Comparison of ENCODE assay signal across 27 mouse cellular contexts in genomic region chrX:161558511-161558910, GRCm38 (mm10).
A peak's percentile ranks its signal among the peaks of the same experiment; 100 is the strongest.
DNase-seq lines count a peak whose midpoint lies in the region; ATAC-seq lines count a peak whose summit lies in the region.
"Had no signal": no experiment of that assay in that cellular context is flagged by ENCODE, and none has a peak within 500 bp of the region (broad histone marks: within the 10 kb centered on the region; RNA-seq: fewer than 3 reads in every experiment).

No protein-coding gene starts in this region.

- DNase-seq in forebrain, embryonic 14.5 days (ENCODE audit: low spot score): peak; percentile 4
- DNase-seq in midbrain, embryonic 14.5 days: peak; percentile 10
- no peak for DNase-seq in neural tube, embryonic 10.5 days (ENCODE audit: extremely low spot score, low spot score)
- DNase-seq in heart, adult 9 months (ENCODE audit: low spot score in 2 of 2): no peak
- DNase-seq: adrenal gland, postnatal 10 days; adrenal gland, postnatal 36 days; B cell, adult 2 months; cerebellum, adult 11 months; cerebellum, adult 2 months; cerebellum, adult 9-11 months; cerebellum, postnatal 25 days; embryo, embryonic 11 days; gastrocnemius, postnatal 25 days; heart, adult 18-20 months; heart, postnatal 14 days; heart, postnatal 4 days had no signal

- no peaks in the 10 kb centered on the region for H3K27me3 ChIP-seq in forebrain, embryonic 14.5 days (replicated peaks; ENCODE audit: control insufficient read depth, insufficient read depth, low read length)
- H3K27me3 ChIP-seq in forebrain, embryonic 15.5 days: no peaks in the 10 kb centered on the region
- no peaks in the 10 kb centered on the region for H3K27me3 ChIP-seq in midbrain, embryonic 14.5 days (ENCODE audit: control insufficient read depth, insufficient read depth, low read length)
- peaks cover 3% of the 10 kb centered on the region; the same call in 1 of the 2 replicates for H3K27me3 ChIP-seq in midbrain, embryonic 16.5 days (ENCODE audit: control insufficient read depth, insufficient read depth, low read depth, low read length)
- H3K27me3 ChIP-seq in neural tube, embryonic 12.5 days (replicated peaks): no peaks in the 10 kb centered on the region
- H3K27me3 ChIP-seq: CH12.LX; heart, embryonic 13.5 days had no signal

- H3K27ac ChIP-seq in forebrain, embryonic 14.5 days (ENCODE audit: low read depth, low read length): no peak overlapping the region
- no peak overlapping the region for H3K27ac ChIP-seq in forebrain, embryonic 15.5 days (replicated peaks)
- H3K27ac ChIP-seq in midbrain, embryonic 14.5 days (replicated peaks; ENCODE audit: low read depth, low read length): no peak overlapping the region
- no peak overlapping the region for H3K27ac ChIP-seq in midbrain, embryonic 16.5 days (ENCODE audit: low read length)
- H3K27ac ChIP-seq in neural tube, embryonic 12.5 days: no peak overlapping the region
- H3K27ac ChIP-seq: forebrain, embryonic 10.5 days; forebrain, embryonic 13.5 days; heart, embryonic 10.5 days; heart, embryonic 13.5 days; hindbrain, embryonic 14.5 days had no signal

- H3K4me1 ChIP-seq in forebrain, embryonic 14.5 days (ENCODE audit: control insufficient read depth, insufficient read depth, low read length): no peaks in the 10 kb centered on the region
- H3K4me1 ChIP-seq in forebrain, embryonic 15.5 days: no peaks in the 10 kb centered on the region
- H3K4me1 ChIP-seq in midbrain, embryonic 14.5 days (ENCODE audit: control insufficient read depth, insufficient read depth, low read length): no peaks in the 10 kb centered on the region
- H3K4me1 ChIP-seq in midbrain, embryonic 16.5 days (ENCODE audit: control insufficient read depth, insufficient read depth, low read length): no peaks in the 10 kb centered on the region
- no peaks in the 10 kb centered on the region for H3K4me1 ChIP-seq in neural tube, embryonic 12.5 days
- H3K4me1 ChIP-seq: forebrain, embryonic 10.5 days; heart, embryonic 10.5 days; heart, embryonic 13.5 days had no signal

- ATAC-seq in forebrain, embryonic 14.5 days: no peak
- no peak for ATAC-seq in forebrain, embryonic 15.5 days (replicated peaks)
- ATAC-seq in midbrain, embryonic 14.5 days (ENCODE audit: low FRiP score, low TSS enrichment): no peak
- ATAC-seq in midbrain, embryonic 16.5 days: no peak
- 0 out of 2 replicates have a peak, but pooled peaks have one; percentile 48 for ATAC-seq in neural tube, embryonic 12.5 days (ENCODE audit: low FRiP score, low read depth)
- ATAC-seq: forebrain, embryonic 13.5 days; Patski had no signal

- H3K9ac ChIP-seq in forebrain, embryonic 14.5 days (ENCODE audit: low read length): no peak overlapping the region
- H3K9ac ChIP-seq in forebrain, embryonic 15.5 days (replicated peaks): no peak overlapping the region
- H3K9ac ChIP-seq in midbrain, embryonic 14.5 days (replicated peaks; ENCODE audit: low read length): no peak overlapping the region
- no peak overlapping the region for H3K9ac ChIP-seq in midbrain, embryonic 16.5 days (ENCODE audit: low read depth, low read length)
- H3K9ac ChIP-seq in neural tube, embryonic 12.5 days: no peak overlapping the region
- H3K9ac ChIP-seq: forebrain, embryonic 13.5 days; heart, embryonic 13.5 days; hindbrain, embryonic 14.5 days had no signal

- H3K9me3 ChIP-seq in forebrain, embryonic 14.5 days (replicated peaks; ENCODE audit: control insufficient read depth, low read length): no peaks in the 10 kb centered on the region
- no peaks in the 10 kb centered on the region for H3K9me3 ChIP-seq in forebrain, embryonic 15.5 days
- no peaks in the 10 kb centered on the region for H3K9me3 ChIP-seq in midbrain, embryonic 14.5 days (ENCODE audit: control insufficient read depth, low read length)
- H3K9me3 ChIP-seq in midbrain, embryonic 16.5 days (replicated peaks; ENCODE audit: control insufficient read depth, low read length, poor library complexity, severe bottlenecking): no peaks in the 10 kb centered on the region
- H3K9me3 ChIP-seq in neural tube, embryonic 12.5 days: no peaks in the 10 kb centered on the region
- H3K9me3 ChIP-seq: forebrain, embryonic 10.5 days; forebrain, embryonic 13.5 days; G1E; heart, embryonic 10.5 days; heart, embryonic 13.5 days had no signal

- no peak overlapping the region for H3K4me2 ChIP-seq in forebrain, embryonic 14.5 days (ENCODE audit: low read length)
- H3K4me2 ChIP-seq in forebrain, embryonic 15.5 days (replicated peaks): no peak overlapping the region
- no peak overlapping the region for H3K4me2 ChIP-seq in midbrain, embryonic 14.5 days (ENCODE audit: low read length)
- H3K4me2 ChIP-seq in midbrain, embryonic 16.5 days (ENCODE audit: low read length): no peak overlapping the region
- no peak overlapping the region for H3K4me2 ChIP-seq in neural tube, embryonic 12.5 days (replicated peaks)
- H3K4me2 ChIP-seq: forebrain, embryonic 13.5 days; heart, embryonic 13.5 days; hindbrain, embryonic 14.5 days had no signal

- no peaks in the 10 kb centered on the region for H3K36me3 ChIP-seq in forebrain, embryonic 14.5 days (ENCODE audit: control insufficient read depth, insufficient read depth, low read length)
- H3K36me3 ChIP-seq in forebrain, embryonic 15.5 days: no peaks in the 10 kb centered on the region
- no peaks in the 10 kb centered on the region for H3K36me3 ChIP-seq in midbrain, embryonic 14.5 days (ENCODE audit: control insufficient read depth, insufficient read depth, low read length)
- H3K36me3 ChIP-seq in midbrain, embryonic 16.5 days (ENCODE audit: control insufficient read depth, insufficient read depth, low read length): no peaks in the 10 kb centered on the region
- no peaks in the 10 kb centered on the region for H3K36me3 ChIP-seq in neural tube, embryonic 12.5 days
- H3K36me3 ChIP-seq: forebrain, embryonic 10.5 days; G1E; heart, embryonic 10.5 days; heart, embryonic 13.5 days had no signal

- no peak overlapping the region for H3K4me3 ChIP-seq in forebrain, embryonic 14.5 days (ENCODE audit: low read depth, low read length)
- H3K4me3 ChIP-seq in forebrain, embryonic 15.5 days: no peak overlapping the region
- no peak overlapping the region for H3K4me3 ChIP-seq in midbrain, embryonic 14.5 days (replicated peaks; ENCODE audit: low read depth, low read length)
- H3K4me3 ChIP-seq in midbrain, embryonic 16.5 days (ENCODE audit: low read depth, low read length): no peak overlapping the region
- no peak overlapping the region for H3K4me3 ChIP-seq in neural tube, embryonic 12.5 days
- H3K4me3 ChIP-seq: forebrain, embryonic 10.5 days; forebrain, embryonic 13.5 days; heart, embryonic 10.5 days; heart, embryonic 13.5 days had no signal

Comparison
In these comparisons a context has a peak if more than half of its experiments do, and no peak if none do; other contexts are left out.
1. DNase-seq: peak in forebrain, embryonic 14.5 days (single experiment) and midbrain, embryonic 14.5 days (single experiment); none in neural tube, embryonic 10.5 days (single experiment) and heart, adult 9 months (0 of 2).